Mouse (Mus musculus) C2C12 (cell line): ENCODE results near the gene Abca7. TPM values are rescaled to one million over a fixed set of nuclear protein-coding genes. Genes with fewer than 3 reads are reported as not detected.

Experiments used
- H3K27me3 ChIP-seq: one replicate; pipeline ENCODE4 v1.6.1; 2011; ENCODE audit not compliant: control insufficient read depth, insufficient read depth, insufficient read length
- H3K36me3 ChIP-seq: one replicate; pipeline ENCODE4 v1.6.1; 2011; ENCODE audit not compliant: control insufficient read depth, insufficient read depth
- H3K4me3 ChIP-seq: one replicate; pipeline ENCODE4 v1.5.1; 2011; ENCODE audit warnings: mild to moderate bottlenecking, control low read depth; ENCODE audit not compliant: poor library complexity, insufficient read depth, severe bottlenecking
- H3K79me2 ChIP-seq: one replicate; pipeline ENCODE4 v1.6.1; 2011; ENCODE audit not compliant: control insufficient read depth, insufficient read depth
- H3K79me3 ChIP-seq: one replicate; pipeline ENCODE4 v1.6.1; 2011; ENCODE audit warnings: low read depth, control low read depth
- H3ac ChIP-seq: one replicate; pipeline ENCODE3; 2011; ENCODE audit warnings: low read depth; ENCODE audit not compliant: control insufficient read depth, insufficient read length
- CEBPB ChIP-seq: IDR thresholded peaks from one replicate; pipeline ENCODE4 v1.6.1; 2011; ENCODE audit warnings: low read depth, mild to moderate bottlenecking, control low read depth, moderate library complexity
- CTCF ChIP-seq: IDR thresholded peaks from one replicate; pipeline ENCODE4 v1.5.1; 2011; ENCODE audit not compliant: control insufficient read depth, insufficient read depth, insufficient read length
- FOSL1 ChIP-seq: IDR thresholded peaks from one replicate; pipeline ENCODE4 v1.8.0; 2011; ENCODE audit warnings: mild to moderate bottlenecking, low read length; ENCODE audit not compliant: poor library complexity, insufficient read depth, severe bottlenecking
- MAX ChIP-seq: IDR thresholded peaks from one replicate; pipeline ENCODE4 v1.6.1; 2011; ENCODE audit warnings: mild to moderate bottlenecking, control low read depth
- MYOD1 ChIP-seq: IDR thresholded peaks from one replicate; pipeline ENCODE4 v1.6.1; 2011; ENCODE audit warnings: low read depth; ENCODE audit not compliant: control insufficient read depth, insufficient read length
- MYOG ChIP-seq: IDR thresholded peaks from one replicate; pipeline ENCODE4 v1.6.1; 2011; ENCODE audit not compliant: control insufficient read depth, insufficient read length; ENCODE audit errors: extremely low read depth
- USF1 ChIP-seq: IDR thresholded peaks from one replicate; pipeline ENCODE4 v1.6.1; 2011; ENCODE audit warnings: low read depth, mild to moderate bottlenecking, control low read depth, moderate library complexity
- polyA plus RNA-seq: library from polyadenylated mRNA; unstranded; fragments of >200 nt; fragmentation: generic; extraction: Trizol; gene quantifications from one replicate; pipeline ENCODE4 v1.2.1, GENCODE M21; 2012; ENCODE audit warnings: missing spikeins

The Abca7 gene
- polyA plus RNA-seq, 1 experiment: 10.7 TPM

DNA sequence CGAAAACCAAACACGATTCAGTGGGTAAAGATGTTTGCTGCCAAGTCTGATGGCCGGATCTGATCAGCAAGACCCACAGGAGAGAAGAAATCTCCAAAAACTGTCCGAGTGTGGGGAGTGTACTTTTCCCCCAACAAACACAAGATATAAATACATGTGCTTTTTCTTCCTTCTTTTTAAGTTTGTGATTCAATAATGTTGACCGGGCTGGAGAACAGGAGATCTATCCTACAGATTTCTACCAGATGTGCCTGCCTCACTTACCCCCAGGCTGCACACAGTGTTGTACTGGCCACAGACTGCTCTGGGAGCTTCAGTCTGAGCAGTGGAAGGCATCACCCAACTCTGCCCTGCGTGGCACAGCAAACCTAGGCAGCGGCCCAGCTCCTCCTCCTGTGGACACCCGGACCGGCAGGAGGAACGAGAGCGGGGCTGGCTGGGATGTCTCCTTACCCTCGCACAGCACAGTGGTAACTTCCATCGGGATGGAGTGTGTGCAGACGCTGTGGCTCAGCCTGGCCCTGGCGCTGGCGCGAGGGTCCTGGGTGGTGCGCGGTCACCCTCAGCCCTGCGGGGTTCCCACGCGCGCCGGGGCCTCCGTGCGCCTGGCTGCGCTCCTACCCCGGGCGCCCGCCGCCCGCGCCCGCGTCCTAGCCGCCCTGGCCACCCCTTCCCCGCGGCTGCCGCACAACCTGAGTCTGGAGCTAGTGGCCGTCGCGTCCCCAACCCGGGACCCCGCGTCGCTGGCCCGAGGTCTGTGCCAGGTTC is 25.7 kb upstream of the Abca7 start, which contains the start of gene Grin3b:
Gene Grin3b, plus strand, starts transcription at position 301 of the 768 bp plus-strand sequence.
- TF ChIP-seq FOSL1 (no peak), MYOG (no peak), MYOD1 (no peak), CEBPB (no peak), MAX (no peak), CTCF (no peak), USF1 (no peak)
- H3K36me3 ChIP-seq: peaks cover 27% of the 10 kb centered on the region
- no peak within 1 kb of the TSS for H3ac ChIP-seq
- H3K4me3 ChIP-seq: no peak within 1 kb of the TSS
- H3K79me3 ChIP-seq: no peaks in the 10 kb centered on the region
- no peaks in the 10 kb centered on the region for H3K79me2 ChIP-seq
- peaks cover 3% of the 10 kb centered on the region for H3K27me3 ChIP-seq

DNA sequence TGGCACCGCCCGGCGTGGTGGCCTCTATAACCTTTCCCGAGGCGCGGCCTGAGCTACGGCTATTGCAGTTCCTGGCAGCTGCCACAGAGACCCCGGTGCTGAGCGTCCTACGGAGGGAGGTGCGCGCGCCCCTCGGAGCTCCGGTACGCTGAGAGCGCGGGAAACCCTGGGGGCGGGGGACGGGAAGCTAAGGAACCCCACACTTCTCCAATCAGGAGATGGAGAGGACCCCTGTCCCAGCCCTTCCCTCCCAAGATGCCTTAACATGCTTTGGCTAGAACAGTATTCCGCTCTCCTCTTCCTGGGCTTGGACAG is 25.2 kb upstream of the Abca7 start:
- H3K27me3 ChIP-seq: peaks cover 3% of the 10 kb centered on the region
- no peak overlapping the region for H3K4me3 ChIP-seq
- H3K36me3 ChIP-seq: peaks cover 27% of the 10 kb centered on the region

DNA sequence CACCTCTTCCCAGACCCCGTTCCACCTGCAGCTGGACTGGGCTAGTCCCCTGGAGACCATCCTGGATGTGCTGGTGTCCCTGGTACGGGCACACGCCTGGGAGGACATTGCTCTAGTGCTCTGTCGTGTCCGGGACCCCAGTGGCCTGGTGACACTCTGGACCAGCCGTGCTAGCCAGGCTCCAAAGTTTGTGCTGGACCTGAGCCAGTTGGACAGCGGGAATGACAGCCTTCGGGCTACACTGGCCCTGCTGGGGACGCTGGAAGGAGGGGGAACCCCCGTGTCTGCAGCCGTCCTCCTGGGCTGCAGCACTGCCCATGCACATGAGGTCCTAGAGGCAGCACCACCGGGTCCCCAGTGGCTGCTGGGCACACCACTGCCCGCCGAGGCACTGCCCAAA is 23.5 kb upstream of the Abca7 start:
- Histone ChIP-seq H3K27me3 (peaks cover 3% of the 10 kb centered on the region), H3K36me3 (peaks cover 25% of the 10 kb centered on the region), H3K79me3 (no peaks in the 10 kb centered on the region), H3K79me2 (no peaks in the 10 kb centered on the region), H3K4me3 (no peak overlapping the region), H3ac (no peak overlapping the region)
- TF ChIP-seq FOSL1 (no peak), USF1 (no peak), MYOG (no peak), MAX (no peak), MYOD1 (no peak), CEBPB (no peak), CTCF (no peak)

More for the DNA sequence above, 25.2 kb upstream of the Abca7 start:
- H3ac ChIP-seq: no peak overlapping the region
- TF ChIP-seq MAX (no peak), MYOG (no peak), FOSL1 (no peak)
- no peaks in the 10 kb centered on the region for H3K79me3 ChIP-seq
- no peaks in the 10 kb centered on the region for H3K79me2 ChIP-seq

DNA sequence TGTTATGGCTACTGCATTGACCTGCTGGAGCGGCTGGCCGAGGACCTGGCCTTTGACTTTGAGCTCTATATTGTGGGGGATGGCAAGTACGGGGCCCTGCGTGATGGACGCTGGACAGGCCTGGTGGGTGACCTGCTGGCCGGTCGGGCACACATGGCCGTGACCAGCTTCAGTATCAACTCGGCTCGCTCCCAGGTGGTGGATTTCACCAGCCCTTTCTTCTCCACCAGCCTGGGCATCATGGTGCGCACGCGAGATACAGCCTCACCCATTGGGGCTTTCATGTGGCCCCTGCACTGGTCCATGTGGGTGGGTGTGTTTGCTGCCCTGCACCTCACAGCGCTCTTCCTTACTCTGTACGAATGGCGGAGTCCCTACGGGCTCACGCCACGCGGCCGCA is 22.2 kb upstream of the Abca7 start:
- Histone ChIP-seq H3K79me2 (peaks cover 3% of the 10 kb centered on the region), H3K4me3 (no peak overlapping the region), H3K27me3 (peaks cover 3% of the 10 kb centered on the region), H3ac (no peak overlapping the region), H3K36me3 (peaks cover 28% of the 10 kb centered on the region), H3K79me3 (no peaks in the 10 kb centered on the region)
- TF ChIP-seq MYOG: no peak
- TF ChIP-seq CTCF: no peak
- no peak for TF ChIP-seq MYOD1
- TF ChIP-seq CEBPB: no peak
- no peak for TF ChIP-seq USF1
- no peak for TF ChIP-seq FOSL1

DNA sequence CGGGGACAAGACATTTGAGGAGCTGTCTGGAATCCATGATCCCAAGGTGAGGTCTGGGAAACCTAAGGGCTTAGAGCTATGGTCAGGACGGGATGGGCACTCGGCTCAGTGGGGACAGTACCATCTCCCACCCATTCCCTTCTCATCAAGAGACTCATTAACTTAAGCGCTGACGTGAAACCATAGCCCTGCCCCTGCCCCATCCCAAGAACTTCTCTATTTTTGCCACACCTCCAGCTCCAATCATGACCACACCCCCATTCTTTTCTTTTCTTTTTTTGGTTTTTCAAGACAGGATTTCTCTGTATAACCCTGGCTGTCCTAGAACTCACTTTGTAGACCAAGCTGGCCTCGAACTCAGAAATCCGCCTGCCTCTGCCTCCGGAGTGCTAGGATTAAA is 21.6 kb upstream of the Abca7 start:
- Histone ChIP-seq H3K27me3 (peaks cover 3% of the 10 kb centered on the region), H3K79me3 (no peaks in the 10 kb centered on the region), H3K4me3 (no peak overlapping the region), H3ac (no peak overlapping the region), H3K79me2 (peaks cover 9% of the 10 kb centered on the region), H3K36me3 (peaks cover 32% of the 10 kb centered on the region)
- TF ChIP-seq MYOD1 (no peak), CEBPB (no peak), MAX (no peak), FOSL1 (no peak), CTCF (no peak), MYOG (no peak), USF1 (no peak)

DNA sequence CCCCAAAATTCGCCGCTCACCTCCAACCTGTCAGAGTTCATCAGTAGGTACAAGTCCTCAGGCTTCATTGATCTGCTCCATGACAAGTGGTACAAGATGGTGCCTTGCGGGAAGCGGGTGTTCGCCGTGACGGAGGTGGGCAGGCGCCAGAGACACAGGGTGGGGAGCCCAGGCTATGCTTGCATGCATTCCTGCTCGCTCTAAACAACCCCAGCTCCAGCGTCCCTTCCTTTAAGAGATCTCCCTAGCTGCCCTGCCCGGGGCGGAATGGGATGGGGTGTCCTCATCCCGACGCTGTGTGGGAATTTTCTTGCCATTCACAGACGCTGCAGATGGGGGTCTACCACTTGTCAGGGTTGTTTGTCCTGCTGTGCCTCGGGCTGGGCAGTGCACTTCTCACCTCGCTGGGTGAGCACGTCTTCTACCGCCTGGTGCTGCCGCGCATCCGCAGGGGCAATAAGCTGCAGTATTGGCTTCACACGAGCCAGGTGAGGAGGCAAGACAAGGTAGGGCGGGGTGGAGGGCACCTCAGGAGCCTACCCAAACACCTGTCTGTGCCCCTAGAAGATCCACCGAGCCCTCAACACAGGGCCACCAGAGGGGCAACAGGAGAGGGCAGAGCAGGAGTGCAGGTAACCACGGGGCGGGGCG is 20.1 kb upstream of the Abca7 start:
- peaks cover 24% of the 10 kb centered on the region for H3K79me2 ChIP-seq
- H3K36me3 ChIP-seq: peaks cover 42% of the 10 kb centered on the region
- no peak overlapping the region for H3K4me3 ChIP-seq
- H3ac ChIP-seq: no peak overlapping the region
- H3K79me3 ChIP-seq: peaks cover 13% of the 10 kb centered on the region
- no peaks in the 10 kb centered on the region for H3K27me3 ChIP-seq
- TF ChIP-seq MAX (no peak), CEBPB (no peak), USF1 (no peak), CTCF (no peak), FOSL1 (no peak), MYOG (no peak), MYOD1 (no peak)
